Mouse (Mus musculus) CH12.LX (cell line): ENCODE measurements around the gene Fgfr3. TPM values are rescaled to one million over a fixed set of nuclear protein-coding genes. Genes with fewer than 3 reads are reported as not detected.

Experiments used
- DNase-seq: peaks from one replicate; pipeline ENCODE4 v3.0.0-alpha.2; 2013; ENCODE audit errors: extremely low read depth
- H3K27ac ChIP-seq: 2 replicates; pipeline ENCODE4 v1.5.1; 2012; ENCODE audit warnings: low read depth, mild to moderate bottlenecking, control low read depth, moderate library complexity; ENCODE audit not compliant: insufficient read depth
- H3K27me3 ChIP-seq: replicated peaks from 2 replicates; pipeline ENCODE3; 2012; ENCODE audit warnings: inconsistent platforms
- H3K36me3 ChIP-seq, 2 experiments: replicated peaks in 1 of 2; 2 replicates each; pipeline versions ENCODE3 to v1.6.1; 2012; ENCODE audit warnings: inconsistent platforms in 1 of 2, low read length in 1 of 2, mild to moderate bottlenecking in 1 of 2, mixed read lengths in 1 of 2, moderate library complexity in 1 of 2; ENCODE audit not compliant: control insufficient read depth in 1 of 2, insufficient read depth in 1 of 2
- H3K4me1 ChIP-seq, 2 experiments: 2 replicates each; pipeline ENCODE4 v1.6.1; 2012; ENCODE audit warnings: inconsistent platforms in 1 of 2, moderate library complexity in 1 of 2; ENCODE audit not compliant: insufficient read depth in 2 of 2, control insufficient read depth in 1 of 2
- H3K4me2 ChIP-seq: 2 replicates; pipeline ENCODE4 v1.6.1; 2012; ENCODE audit warnings: low read depth, mild to moderate bottlenecking, control low read depth; ENCODE audit not compliant: poor library complexity, insufficient read depth, severe bottlenecking
- H3K4me3 ChIP-seq, 3 experiments: fragments of 150-350 bp in 1 of 3; sonication (generic) in 1 of 3; replicated peaks in 1 of 3; 2 replicates each; pipeline versions ENCODE3 to v1.5.1; 2011 to 2012; ENCODE audit warnings: low read depth in 2 of 3, low read length in 2 of 3, mild to moderate bottlenecking in 2 of 3, moderate library complexity in 2 of 3, control low read depth in 1 of 3, improper control_type of control experiment in 1 of 3, inconsistent platforms in 1 of 3, mixed read lengths in 1 of 3; ENCODE audit not compliant: poor library complexity in 1 of 3
- H3K79me2 ChIP-seq: replicated peaks from 2 replicates; pipeline ENCODE4 v1.6.1; 2012; ENCODE audit warnings: mild to moderate bottlenecking, moderate library complexity; ENCODE audit not compliant: control insufficient read depth, poor library complexity, insufficient read depth, severe bottlenecking; ENCODE audit errors: extremely low read depth
- H3K9ac ChIP-seq: 2 replicates; pipeline ENCODE4 v1.6.1; 2012; ENCODE audit warnings: low read depth, mild to moderate bottlenecking, control low read depth, moderate library complexity; ENCODE audit not compliant: insufficient read depth
- H3K9me3 ChIP-seq: replicated peaks from 2 replicates; pipeline ENCODE3; 2012; ENCODE audit warnings: low read length, inconsistent platforms, mixed read lengths
- BHLHE40 ChIP-seq: IDR thresholded peaks from 2 replicates; pipeline ENCODE4 v1.6.1; 2011; ENCODE audit warnings: mild to moderate bottlenecking, low read depth, low read length, improper control_type of control experiment
- CHD1 ChIP-seq: IDR thresholded peaks from 2 replicates; pipeline ENCODE4 v1.6.1; 2012; ENCODE audit warnings: low read depth, low read length, improper control_type of control experiment, inconsistent platforms
- CHD2 ChIP-seq: IDR thresholded peaks from 2 replicates; pipeline ENCODE4 v1.6.1; 2011; ENCODE audit warnings: low read length, improper control_type of control experiment
- CTCF ChIP-seq, 2 experiments: IDR thresholded peaks in 1 of 2; conservative IDR thresholded peaks in 1 of 2; 2 replicates each; pipeline ENCODE4 v1.5.1; 2011 to 2012; ENCODE audit warnings: low read depth in 2 of 2, low read length in 2 of 2, improper control_type of control experiment in 1 of 2, inconsistent platforms in 1 of 2, mild to moderate bottlenecking in 1 of 2, moderate library complexity in 1 of 2
- ELF1 ChIP-seq: IDR thresholded peaks from 2 replicates; pipeline ENCODE4 v1.6.1; 2014; ENCODE audit warnings: low read depth, mild to moderate bottlenecking, inconsistent platforms, low read length, improper control_type of control experiment
- EP300 ChIP-seq: IDR thresholded peaks from 2 replicates; pipeline ENCODE4 v1.6.1; 2011; ENCODE audit warnings: low read length, improper control_type of control experiment
- ETS1 ChIP-seq: conservative IDR thresholded peaks from 2 replicates; pipeline ENCODE4 v1.6.1; 2012; ENCODE audit warnings: low read depth, mild to moderate bottlenecking, inconsistent platforms, low read length, improper control_type of control experiment, moderate library complexity
- GABPA ChIP-seq: IDR thresholded peaks from 2 replicates; pipeline ENCODE4 v1.6.1; 2012; ENCODE audit warnings: low read depth, low read length, improper control_type of control experiment, inconsistent platforms; ENCODE audit not compliant: insufficient replicate concordance
- IRF4 ChIP-seq: IDR thresholded peaks from 2 replicates; pipeline ENCODE4 v1.6.1; 2014; ENCODE audit warnings: low read depth, mild to moderate bottlenecking, inconsistent platforms, low read length, improper control_type of control experiment
- JUND ChIP-seq: conservative IDR thresholded peaks from 2 replicates; pipeline ENCODE4 v1.6.1; 2011; ENCODE audit warnings: low read depth, low read length, improper control_type of control experiment
- KAT2A ChIP-seq: IDR thresholded peaks from 2 replicates; pipeline ENCODE4 v1.6.1; 2012; ENCODE audit warnings: low read length, improper control_type of control experiment, inconsistent platforms; ENCODE audit not compliant: insufficient replicate concordance
- MXI1 ChIP-seq: IDR thresholded peaks from 2 replicates; pipeline ENCODE4 v1.6.1; 2011; ENCODE audit warnings: mild to moderate bottlenecking, low read depth, low read length, improper control_type of control experiment
- MYC ChIP-seq: IDR thresholded peaks from 2 replicates; pipeline ENCODE4 v1.6.1; 2011; ENCODE audit warnings: low read depth, mild to moderate bottlenecking, improper control_type of control experiment, low read length
- PAX5 ChIP-seq: IDR thresholded peaks from 2 replicates; pipeline ENCODE4 v1.6.1; 2012; ENCODE audit warnings: low read length, inconsistent platforms, mixed read lengths
- RAD21 ChIP-seq: IDR thresholded peaks from 2 replicates; pipeline ENCODE4 v1.6.1; 2011; ENCODE audit warnings: low read depth, mild to moderate bottlenecking, low read length, improper control_type of control experiment, moderate library complexity
- TBP ChIP-seq: conservative IDR thresholded peaks from 2 replicates; pipeline ENCODE4 v1.6.1; 2011; ENCODE audit warnings: low read depth, low read length, improper control_type of control experiment
- TCF12 ChIP-seq: IDR thresholded peaks from 2 replicates; pipeline ENCODE4 v1.6.1; 2014; ENCODE audit warnings: low read depth, mild to moderate bottlenecking, inconsistent platforms, low read length, improper control_type of control experiment
- ZC3H11A ChIP-seq: IDR thresholded peaks from 2 replicates; pipeline ENCODE4 v1.6.1; 2012; ENCODE audit warnings: low read depth, mild to moderate bottlenecking, inconsistent platforms, low read length, improper control_type of control experiment
- ZNF384 ChIP-seq: IDR thresholded peaks from 2 replicates; pipeline ENCODE4 v1.6.1; 2012; ENCODE audit warnings: low read depth, low read length, improper control_type of control experiment, inconsistent platforms
- dilution Hi-C: fragments of 300-500 bp; cut with MboI; formaldehyde crosslinking; loops from 2 replicates; pipeline ENCODE4 v1.14.3; 2020; ENCODE audit warnings: low sequenced_read_pairs; ENCODE audit not compliant: extremely low pct_unique_long_range_greater_than_20kb, extremely low pct_ligation_motif_present
- in situ Hi-C: fragments of 300-500 bp; cut with MboI; formaldehyde crosslinking; loops from 3 replicates; pipeline ENCODE4 v1.14.3; 2019; ENCODE audit warnings: low sequenced_read_pairs, low pct_ligation_motif_present, low pct_unique_long_range_greater_than_20kb, mixed read lengths
- polyA plus RNA-seq: library from polyadenylated mRNA; unstranded; fragments of >175 nt; gene quantifications from 2 replicates; pipeline ENCODE4 v1.2.1, GENCODE M21; 2012; ENCODE audit warnings: low read depth; ENCODE audit not compliant: insufficient read length
- total RNA-seq, 2 experiments: library from RNA; depleted of rRNA; stranded (reverse); fragments of 300-350 nt in 1 of 2; fragments of >200 nt in 1 of 2; gene quantifications; 2 replicates each; pipeline ENCODE4 v1.2.3; 2012 to 2014

Gene Fgfr3
- total and polyA plus RNA-seq, 3 experiments: 0.19 to 0.76 (median 0.23) TPM

DNA sequence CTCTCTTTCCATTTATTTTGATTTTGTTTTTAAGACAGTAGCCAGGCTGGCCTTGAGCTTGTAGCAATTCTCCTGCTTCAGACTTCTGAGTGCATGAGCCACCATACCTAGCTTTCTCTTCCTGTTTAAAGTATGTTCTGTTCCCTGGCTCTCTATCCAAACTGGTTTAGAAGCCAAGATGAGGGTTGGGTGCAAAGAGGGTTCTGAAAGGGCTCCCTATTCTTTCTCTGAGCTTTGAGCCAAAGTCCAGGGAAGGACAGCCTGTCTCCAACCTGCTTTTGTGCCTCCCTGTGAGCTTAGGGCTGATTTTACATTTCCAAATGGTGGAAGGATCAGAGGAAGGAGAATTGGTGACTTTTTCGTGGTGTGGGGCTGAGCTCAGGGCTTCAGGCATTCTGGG is 5.4 kb downstream of the Fgfr3 start:
- Histone ChIP-seq H3K4me3 (no peak overlapping the region), H3K9me3 (peaks cover 15% of the 10 kb centered on the region), H3K4me1 (peaks cover 0 to 4% of the 10 kb centered on the region in 2 experiments; a peak in 1 of 4 replicates), H3K9ac (no peak overlapping the region), H3K4me2 (no peak overlapping the region), H3K79me2 (no peaks in the 10 kb centered on the region), H3K36me3 (no peaks in the 10 kb centered on the region), H3K27ac (no peak overlapping the region), H3K27me3 (peaks cover 91% of the 10 kb centered on the region)
- dilution Hi-C loops: no loop called here
- no peak for DNase-seq
- in situ Hi-C loops: no loop called here
- TF ChIP-seq IRF4 (no peak), ETS1 (no peak)

DNA sequence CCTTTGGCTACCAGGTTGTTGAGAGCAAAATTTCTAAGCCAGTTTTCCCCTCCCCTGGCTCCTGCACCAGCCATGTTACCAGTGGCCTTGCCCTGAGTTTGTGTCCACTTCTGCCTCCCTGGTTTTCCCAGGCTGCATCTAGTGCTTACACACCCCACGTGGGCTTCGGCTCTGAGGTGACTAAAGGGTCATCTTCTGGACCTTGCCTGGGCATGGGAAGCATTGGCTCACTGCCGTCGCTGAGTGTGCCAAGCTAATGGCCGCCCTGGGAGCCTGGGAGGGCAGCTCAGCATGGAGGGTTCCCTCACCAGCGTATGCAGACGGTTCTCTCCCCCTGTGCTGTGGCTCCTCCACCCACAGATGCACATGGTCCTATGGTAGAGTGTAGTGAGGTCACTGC is 7.4 kb downstream of the Fgfr3 start:
- Histone ChIP-seq H3K4me2 (no peak overlapping the region), H3K9ac (no peak overlapping the region), H3K4me1 (no peaks in the 10 kb centered on the region), H3K27ac (no peak overlapping the region), H3K4me3 (no peak overlapping the region), H3K9me3 (no peaks in the 10 kb centered on the region), H3K27me3 (peaks cover 72% of the 10 kb centered on the region), H3K36me3 (no peaks in the 10 kb centered on the region)
- DNase-seq: no peak
- dilution Hi-C loops: no loop called here
- TF ChIP-seq GABPA (no peak), PAX5 (no peak), KAT2A (no peak), EP300 (no peak), BHLHE40 (no peak), TBP (no peak), MXI1 (no peak), MYC (no peak), ZNF384 (no peak), ELF1 (no peak), CTCF (conservative IDR thresholded peaks at IDR 0.05 in 1 of 2, IDR thresholded peaks at IDR 0.05 in 1 of 2; ENCODE audit: low read depth in 2 of 2, low read length in 2 of 2) (no peak), JUND (no peak), RAD21 (no peak), CHD1 (no peak), CHD2 (no peak), ZC3H11A (no peak), TCF12 (no peak)
- TF ChIP-seq, all 38 proteins: peak for 0
- no peaks in the 10 kb centered on the region for H3K79me2 ChIP-seq
- in situ Hi-C loops: no loop called here
